Mouse (Mus musculus): ENCODE data around the gene 1500009C09Rik. TPM values are rescaled to one million over a fixed set of nuclear protein-coding genes. Genes with fewer than 3 reads are reported as not detected.
"Not testable (repeated sequence)": the region's sequence is repeated elsewhere in the genome, so short reads cannot be mapped to it uniquely, and the experiment has no call there.

Gene 1500009C09Rik
- total RNA-seq, 2 experiments from 2014 or later = not detected

GRCm38 (mm10) chr15:82244805-82245161, 7.4 kb upstream of the 1500009C09Rik start:
- DNase-seq; intact Hi-C loops (cut with DNase I): not testable (repeated sequence)

- DNase-seq = no peak
- intact Hi-C loops (cut with DNase I) = no loop called here
These were observed 4.9 kb upstream of the 1500009C09Rik start for GRCm38 (mm10) chr15:82247131-82247776.

GRCm38 (mm10) chr15:82251579-82251978, 618 bp upstream of the 1500009C09Rik start:
- no peak for DNase-seq
- intact Hi-C loops (cut with DNase I) = no loop called here

- intact Hi-C loops (cut with DNase I) = no loop called here
- DNase-seq = no peak
These were observed 3.1 kb downstream of the 1500009C09Rik start for GRCm38 (mm10) chr15:82255248-82255647.

GRCm38 (mm10) chr15:82255944-82256383, 3.8 kb downstream of the 1500009C09Rik start:
- intact Hi-C loops (cut with DNase I) = no loop called here
- no peak for DNase-seq

GRCm38 (mm10) chr15:82259510-82259909, 7.3 kb downstream of the 1500009C09Rik start:
- peak; percentile 60 to 77 for DNase-seq
- intact Hi-C loops (cut with DNase I) = no loop called here

GRCm38 (mm10) chr15:82266356-82266755, 14.2 kb downstream of the 1500009C09Rik start:
- intact Hi-C loops (cut with DNase I) = loop anchor here (2.0 kb wide), 1 partner anchor 150 kb away; no protein-coding TSS in a partner anchor
- peak; percentile 69 to 79 for DNase-seq

GRCm38 (mm10) chr15:82268185-82268584, 16.0 kb downstream of the 1500009C09Rik start:
- intact Hi-C loops (cut with DNase I) = no loop called here
- no peak for DNase-seq

- DNase-seq = no peak
- intact Hi-C loops (cut with DNase I) = no loop called here
These were observed 16.6 kb downstream of the 1500009C09Rik start for GRCm38 (mm10) chr15:82268783-82269182.

- peak; percentile 67 to 81 for DNase-seq
- intact Hi-C loops (cut with DNase I) = no loop called here
These were observed 19.0 kb downstream of the 1500009C09Rik start for GRCm38 (mm10) chr15:82271201-82271600.

- intact Hi-C loops (cut with DNase I) = no loop called here
- no peak for DNase-seq
These were observed 20.1 kb downstream of the 1500009C09Rik start for GRCm38 (mm10) chr15:82272295-82272694.

- intact Hi-C loops (cut with DNase I) = no loop called here
- DNase-seq = no peak
These were observed 22.4 kb downstream of the 1500009C09Rik start, which contains the start of gene Sept3 for GRCm38 (mm10) chr15:82274593-82274926. Gene Sept3 (plus strand): TSS chr15:82274893.

GRCm38 (mm10) chr15:82274927-82275901, 23.0 kb downstream of the 1500009C09Rik start:
- intact Hi-C loops (cut with DNase I) = no loop called here
- peak in 1 of 2 experiments; percentile 15 for DNase-seq

- DNase-seq = no peak
- intact Hi-C loops (cut with DNase I) = no loop called here
These were observed 25.4 kb downstream of the 1500009C09Rik start for GRCm38 (mm10) chr15:82277591-82277990.

GRCm38 (mm10) chr15:82280638-82281037, 28.4 kb downstream of the 1500009C09Rik start:
- intact Hi-C loops (cut with DNase I) = no loop called here
- DNase-seq = no peak

- DNase-seq = no peak
- intact Hi-C loops (cut with DNase I) = no loop called here
These were observed 34.0 kb downstream of the 1500009C09Rik start for GRCm38 (mm10) chr15:82286157-82286556.

GRCm38 (mm10) chr15:82290252-82290651, 38.1 kb downstream of the 1500009C09Rik start:
- intact Hi-C loops (cut with DNase I) = no loop called here
- DNase-seq = no peak

GRCm38 (mm10) chr15:82292851-82293250, 40.7 kb downstream of the 1500009C09Rik start:
- no peak for DNase-seq
- intact Hi-C loops (cut with DNase I) = no loop called here

GRCm38 (mm10) chr15:82293271-82293711, 41.1 kb downstream of the 1500009C09Rik start:
- no peak for DNase-seq
- intact Hi-C loops (cut with DNase I) = no loop called here

GRCm38 (mm10) chr15:82294059-82294458, 41.9 kb downstream of the 1500009C09Rik start:
- no peak for DNase-seq
- intact Hi-C loops (cut with DNase I) = no loop called here
